Mouse (Mus musculus): Measurements from ENCODE around the gene Gm17545. TPM values are rescaled to one million over a fixed set of nuclear protein-coding genes. Genes with fewer than 3 reads are reported as not detected.

Gm17545 gene
- polyA plus RNA-seq, 1 experiment from 2014 or later: not detected

- Histone ChIP-seq H3K9ac (replicated peaks; ENCODE audit: low read depth) (no peak overlapping the region), H3K4me2 (replicated peaks; ENCODE audit: low read depth, low read length) (no peak overlapping the region), H3K36me3 (ENCODE audit: insufficient read depth, low read length) (no peaks in the 10 kb centered on the region), H3K27me3 (replicated peaks; ENCODE audit: insufficient read depth, low read length) (no peaks in the 10 kb centered on the region), H3K4me3 (ENCODE audit: low read depth, low read length) (no peak overlapping the region), H3K4me1 (ENCODE audit: insufficient read depth, low read depth, low read length) (peaks cover 3% of the 10 kb centered on the region; the same call in 1 of the 2 replicates), H3K9me3 (ENCODE audit: low read length) (no peaks in the 10 kb centered on the region), H3K27ac (ENCODE audit: low read length) (no peak overlapping the region)
- DNase-seq (ENCODE audit: low spot score) (no peak), ATAC-seq (no peak)
- no peak for TF ChIP-seq EP300 (IDR thresholded peaks at IDR 0.05)
- no peak for TF ChIP-seq CTCF (IDR thresholded peaks at IDR 0.05)
- WGBS: 76% methylated on average over 3 of the region's 3 CpGs
These were observed 37.9 kb upstream of the Gm17545 start for GRCm38 (mm10) chr9:22416187-22416586.

GRCm38 (mm10) chr9:22417547-22417946 lies 36.5 kb upstream of the Gm17545 start:
- Histone ChIP-seq H3K4me3 (ENCODE audit: low read depth, low read length) (no peak overlapping the region), H3K36me3 (ENCODE audit: insufficient read depth, low read length) (no peaks in the 10 kb centered on the region), H3K9ac (replicated peaks; ENCODE audit: low read depth) (no peak overlapping the region), H3K9me3 (ENCODE audit: low read length) (no peaks in the 10 kb centered on the region), H3K27me3 (replicated peaks; ENCODE audit: insufficient read depth, low read length) (no peaks in the 10 kb centered on the region), H3K4me1 (ENCODE audit: insufficient read depth, low read depth, low read length) (no peaks in the 10 kb centered on the region), H3K4me2 (replicated peaks; ENCODE audit: low read depth, low read length) (no peak overlapping the region), H3K27ac (ENCODE audit: low read length) (no peak overlapping the region)
- 43% methylated on average over 6 of the region's 6 CpGs for WGBS
- ATAC-seq: no peak
- DNase-seq (ENCODE audit: low spot score): no peak
- TF ChIP-seq CTCF (IDR thresholded peaks at IDR 0.05) (no peak), EP300 (IDR thresholded peaks at IDR 0.05) (no peak)

- no peaks in the 10 kb centered on the region for H3K36me3 ChIP-seq (ENCODE audit: insufficient read depth, low read length)
- no peaks in the 10 kb centered on the region for H3K4me1 ChIP-seq (ENCODE audit: insufficient read depth, low read depth, low read length)
- H3K9me3 ChIP-seq (ENCODE audit: low read length): no peaks in the 10 kb centered on the region
- TF ChIP-seq CTCF (IDR thresholded peaks at IDR 0.05) (no peak), EP300 (IDR thresholded peaks at IDR 0.05) (no peak)
- no peaks in the 10 kb centered on the region for H3K27me3 ChIP-seq (replicated peaks; ENCODE audit: insufficient read depth, low read length)
- no peak overlapping the region for H3K9ac ChIP-seq (replicated peaks; ENCODE audit: low read depth)
- WGBS: 86% methylated on average over 3 of the region's 3 CpGs
- no peak overlapping the region for H3K4me3 ChIP-seq (ENCODE audit: low read depth, low read length)
- ATAC-seq (no peak), DNase-seq (ENCODE audit: low spot score) (no peak)
- no peak overlapping the region for H3K27ac ChIP-seq (ENCODE audit: low read length)
- no peak overlapping the region for H3K4me2 ChIP-seq (replicated peaks; ENCODE audit: low read depth, low read length)
These were observed 34.2 kb upstream of the Gm17545 start for GRCm38 (mm10) chr9:22419877-22420276.

GRCm38 (mm10) chr9:22420491-22420890 lies 33.6 kb upstream of the Gm17545 start:
- H3K9me3 ChIP-seq (ENCODE audit: low read length): no peaks in the 10 kb centered on the region
- no peaks in the 10 kb centered on the region for H3K27me3 ChIP-seq (replicated peaks; ENCODE audit: insufficient read depth, low read length)
- no peak for DNase-seq (ENCODE audit: low spot score)
- 47% methylated on average over 7 of the region's 7 CpGs for WGBS
- H3K27ac ChIP-seq (ENCODE audit: low read length): no peak overlapping the region
- H3K4me1 ChIP-seq (ENCODE audit: insufficient read depth, low read depth, low read length): no peaks in the 10 kb centered on the region
- no peak overlapping the region for H3K4me2 ChIP-seq (replicated peaks; ENCODE audit: low read depth, low read length)
- ATAC-seq: no peak
- H3K36me3 ChIP-seq (ENCODE audit: insufficient read depth, low read length): no peaks in the 10 kb centered on the region
- no peak for TF ChIP-seq EP300 (IDR thresholded peaks at IDR 0.05)
- no peak for TF ChIP-seq CTCF (IDR thresholded peaks at IDR 0.05)
- H3K9ac ChIP-seq (replicated peaks; ENCODE audit: low read depth): no peak overlapping the region
- no peak overlapping the region for H3K4me3 ChIP-seq (ENCODE audit: low read depth, low read length)

GRCm38 (mm10) chr9:22422559-22422958 lies 31.5 kb upstream of the Gm17545 start:
- H3K4me1 ChIP-seq (ENCODE audit: insufficient read depth, low read depth, low read length): no peaks in the 10 kb centered on the region
- no peaks in the 10 kb centered on the region for H3K27me3 ChIP-seq (replicated peaks; ENCODE audit: insufficient read depth, low read length)
- ATAC-seq: no peak
- H3K4me3 ChIP-seq (ENCODE audit: low read depth, low read length): no peak overlapping the region
- WGBS: 68% methylated on average over 1 of the region's 1 CpGs
- no peak overlapping the region for H3K4me2 ChIP-seq (replicated peaks; ENCODE audit: low read depth, low read length)
- TF ChIP-seq EP300 (IDR thresholded peaks at IDR 0.05) (no peak), CTCF (IDR thresholded peaks at IDR 0.05) (no peak)
- no peak for DNase-seq (ENCODE audit: low spot score)
- H3K9me3 ChIP-seq (ENCODE audit: low read length): no peaks in the 10 kb centered on the region
- H3K27ac ChIP-seq (ENCODE audit: low read length): no peak overlapping the region
- no peaks in the 10 kb centered on the region for H3K36me3 ChIP-seq (ENCODE audit: insufficient read depth, low read length)
- no peak overlapping the region for H3K9ac ChIP-seq (replicated peaks; ENCODE audit: low read depth)

- Histone ChIP-seq H3K27ac (ENCODE audit: low read length) (no peak overlapping the region), H3K9me3 (ENCODE audit: low read length) (no peaks in the 10 kb centered on the region), H3K4me1 (ENCODE audit: insufficient read depth, low read depth, low read length) (no peaks in the 10 kb centered on the region), H3K4me2 (replicated peaks; ENCODE audit: low read depth, low read length) (no peak overlapping the region), H3K4me3 (ENCODE audit: low read depth, low read length) (no peak overlapping the region), H3K27me3 (replicated peaks; ENCODE audit: insufficient read depth, low read length) (no peaks in the 10 kb centered on the region), H3K36me3 (ENCODE audit: insufficient read depth, low read length) (no peaks in the 10 kb centered on the region), H3K9ac (replicated peaks; ENCODE audit: low read depth) (no peak overlapping the region)
- ATAC-seq (no peak), DNase-seq (ENCODE audit: low spot score) (no peak)
- 44% methylated on average over 1 of the region's 1 CpGs for WGBS
- TF ChIP-seq EP300 (IDR thresholded peaks at IDR 0.05) (no peak), CTCF (IDR thresholded peaks at IDR 0.05) (no peak)
These were observed 30.6 kb upstream of the Gm17545 start for GRCm38 (mm10) chr9:22423507-22423906.

- Histone ChIP-seq H3K4me3 (ENCODE audit: low read depth, low read length) (no peak overlapping the region), H3K27ac (ENCODE audit: low read length) (no peak overlapping the region), H3K27me3 (replicated peaks; ENCODE audit: insufficient read depth, low read length) (no peaks in the 10 kb centered on the region), H3K4me1 (ENCODE audit: insufficient read depth, low read depth, low read length) (no peaks in the 10 kb centered on the region), H3K36me3 (ENCODE audit: insufficient read depth, low read length) (no peaks in the 10 kb centered on the region), H3K9ac (replicated peaks; ENCODE audit: low read depth) (no peak overlapping the region), H3K9me3 (ENCODE audit: low read length) (no peaks in the 10 kb centered on the region), H3K4me2 (replicated peaks; ENCODE audit: low read depth, low read length) (no peak overlapping the region)
- no peak for ATAC-seq
- WGBS: 58% methylated on average over 10 of the region's 10 CpGs
- DNase-seq (ENCODE audit: low spot score): no peak
- TF ChIP-seq CTCF (IDR thresholded peaks at IDR 0.05) (no peak), EP300 (IDR thresholded peaks at IDR 0.05) (no peak)
These were observed 29.9 kb upstream of the Gm17545 start for GRCm38 (mm10) chr9:22424196-22424595.

All from lung, postnatal 0 days (tissue).